Mouse (Mus musculus) heart, adult 2 months (tissue): ENCODE data around the gene Prnp. TPM values are rescaled to one million over a fixed set of nuclear protein-coding genes. Genes with fewer than 3 reads are reported as not detected.

Source experiments
- DNase-seq, 2 experiments: peaks; one replicate each; pipeline ENCODE4 v3.0.0; 2021
- H3K27ac ChIP-seq: fragments of 200-600 bp; 2 replicates; pipeline ENCODE4 v1.8.1; 2022
- H3K27me3 ChIP-seq: fragments of 200-500 bp; 2 replicates; pipeline ENCODE4 v1.6.1; 2012; ENCODE audit warnings: mild to moderate bottlenecking, low read length, inconsistent platforms, mixed read lengths; ENCODE audit not compliant: control insufficient read depth, insufficient read depth
- H3K36me3 ChIP-seq: fragments of 200-500 bp; 2 replicates; pipeline ENCODE4 v1.6.1; 2012; ENCODE audit warnings: low read length, inconsistent platforms; ENCODE audit not compliant: control insufficient read depth, insufficient read depth
- H3K4me1 ChIP-seq: fragments of 200-500 bp; 2 replicates; pipeline ENCODE4 v1.6.1; 2011; ENCODE audit warnings: low read length; ENCODE audit not compliant: control insufficient read depth, insufficient read depth
- H3K4me3 ChIP-seq: fragments of 200-600 bp; 2 replicates; pipeline ENCODE4 v1.8.1; 2022
- H3K79me2 ChIP-seq: fragments of 200-500 bp; replicated peaks from 2 replicates; pipeline ENCODE4 v1.6.1; 2012; ENCODE audit warnings: mild to moderate bottlenecking, inconsistent platforms, low read length, moderate library complexity, mixed read lengths; ENCODE audit not compliant: control insufficient read depth, insufficient read depth
- H3K9ac ChIP-seq: fragments of 200-500 bp; 2 replicates; pipeline ENCODE4 v1.6.1; 2012; ENCODE audit warnings: low read depth, mild to moderate bottlenecking, control low read depth, inconsistent platforms, low read length, mixed read lengths
- CTCF ChIP-seq: fragments of 200-600 bp; IDR thresholded peaks from 2 replicates; pipeline ENCODE4 v1.8.1; 2022; ENCODE audit warnings: antibody characterized with exemption, mild to moderate bottlenecking, moderate library complexity
- EP300 ChIP-seq: fragments of 200-500 bp; IDR thresholded peaks from 2 replicates; pipeline ENCODE4 v1.6.1; 2011; ENCODE audit warnings: low read depth, low read length, control low read depth; ENCODE audit not compliant: insufficient read depth
- POLR2A ChIP-seq: fragments of 200-500 bp; IDR thresholded peaks from 2 replicates; pipeline ENCODE4 v1.6.1; 2011; ENCODE audit warnings: mild to moderate bottlenecking, low read depth, low read length, control low read depth; ENCODE audit not compliant: insufficient read depth
- WGBS: fragments of 180-500 bp; shearing (Covaris S2); methylation state at CpG from one replicate; pipeline ENCODE4 v1.1.7; 2018; 5-methylcytosine and 5-hydroxymethylcytosine counted together
- intact Hi-C: fragments of 180-260 bp; cut with DNase I; formaldehyde crosslinking; loops from one replicate; pipeline ENCODE4 v1.15.1; 2025
- polyA plus RNA-seq: library from polyadenylated mRNA; depleted of rRNA; stranded (reverse); fragments of >200 nt; gene quantifications from 2 replicates; pipeline ENCODE4 v1.2.3, GENCODE M21; 2012
- total RNA-seq, 2 experiments: library from RNA; stranded (reverse); gene quantifications; 2 replicates each; pipeline ENCODE4 v1.2.3; 2021

Gene Prnp
- total and polyA plus RNA-seq, 3 experiments, result 101 to 129 (median 109) TPM

DNA sequence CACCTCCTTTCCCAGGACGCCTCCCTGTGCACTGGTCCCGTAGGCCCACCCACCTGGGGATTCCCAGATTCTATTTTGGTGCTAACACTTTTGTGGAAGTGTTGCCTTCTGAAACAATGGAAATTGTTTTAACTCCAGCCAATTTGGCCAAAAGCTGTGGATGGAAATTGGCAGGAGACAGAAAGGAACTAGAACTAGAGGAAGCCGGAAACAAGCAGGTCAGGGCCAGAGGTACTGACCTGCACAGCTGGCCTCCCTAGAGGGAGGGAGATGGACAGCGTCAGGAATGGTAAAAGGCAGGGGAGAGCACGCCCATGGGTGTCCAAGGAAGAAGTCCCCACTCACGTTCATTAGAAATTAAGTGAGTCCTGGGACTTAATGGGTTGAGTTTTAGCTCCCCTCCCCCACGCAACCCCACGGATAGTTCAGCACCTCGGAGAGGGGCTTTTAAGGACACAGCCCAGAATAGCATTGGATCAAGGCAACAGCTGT is 48.0 kb downstream of the Prnp start:
- H3K4me1 ChIP-seq, result peaks cover 12% of the 10 kb centered on the region
- peak; percentile 24 to 59 for DNase-seq
- H3K27ac ChIP-seq, result no peak overlapping the region
- no peaks in the 10 kb centered on the region for H3K27me3 ChIP-seq
- no peaks in the 10 kb centered on the region for H3K79me2 ChIP-seq
- WGBS, result 17% methylated on average over 9 of the region's 9 CpGs
- no peak overlapping the region for H3K9ac ChIP-seq
- intact Hi-C loops, result loop anchor here (2.0 kb wide), 1 partner anchor 21 kb away; no protein-coding TSS in a partner anchor
- no peak overlapping the region for H3K4me3 ChIP-seq
- H3K36me3 ChIP-seq, result no peaks in the 10 kb centered on the region
- TF ChIP-seq EP300, result peak; percentile 68
- 0 out of 2 replicates have a peak, but pooled peaks have one; percentile 18 for TF ChIP-seq POLR2A
- TF ChIP-seq CTCF, result no peak

DNA sequence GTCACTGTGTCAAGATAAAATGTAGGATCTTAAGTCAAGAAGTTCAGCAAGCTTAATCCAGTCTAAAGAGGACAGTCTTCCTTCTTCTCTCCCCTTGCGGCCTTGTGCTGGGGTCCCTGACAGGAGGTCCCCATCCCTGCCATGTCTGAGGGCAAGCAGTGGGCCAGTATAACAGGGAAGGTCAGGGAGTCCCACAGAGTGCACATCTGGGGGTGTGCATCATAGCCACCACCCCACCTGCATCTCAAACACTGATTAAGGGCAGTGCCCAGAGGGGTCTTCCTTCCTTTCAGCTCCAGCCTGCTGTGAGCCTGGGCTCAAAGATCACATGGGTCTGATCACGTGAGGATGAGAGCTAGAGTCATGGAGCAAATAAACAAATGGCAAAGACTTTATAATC is 51.9 kb downstream of the Prnp start:
- no peak overlapping the region for H3K27ac ChIP-seq
- no peak overlapping the region for H3K4me3 ChIP-seq
- no peaks in the 10 kb centered on the region for H3K79me2 ChIP-seq
- no peaks in the 10 kb centered on the region for H3K27me3 ChIP-seq
- 69% methylated on average over 2 of the region's 2 CpGs for WGBS
- peaks cover 9% of the 10 kb centered on the region for H3K4me1 ChIP-seq
- intact Hi-C loops, result no loop called here
- H3K9ac ChIP-seq, result no peak overlapping the region
- H3K36me3 ChIP-seq, result no peaks in the 10 kb centered on the region
- TF ChIP-seq CTCF (no peak), POLR2A (no peak), EP300 (no peak)
- no peak for DNase-seq

DNA sequence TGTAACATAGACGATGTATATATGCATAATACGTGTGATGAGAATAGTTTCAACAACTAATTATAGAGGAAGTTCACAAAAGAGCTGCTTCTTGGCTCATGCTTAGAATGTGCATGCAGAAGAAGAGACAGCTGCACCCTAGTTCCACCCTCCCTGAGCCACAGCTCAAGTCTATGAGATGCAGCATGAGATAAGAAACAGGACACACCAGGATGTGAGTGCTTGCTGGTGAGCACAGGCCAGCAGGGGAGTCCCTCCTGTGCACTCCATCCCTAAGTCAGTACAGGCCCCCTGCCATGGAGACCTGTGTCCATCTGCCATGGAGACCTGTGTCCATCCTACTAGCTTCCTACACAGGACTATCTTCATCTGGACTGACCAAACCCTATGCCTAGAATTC is 60.9 kb downstream of the Prnp start:
- TF ChIP-seq POLR2A, result no peak
- no peak for TF ChIP-seq CTCF
- H3K79me2 ChIP-seq, result no peaks in the 10 kb centered on the region
- intact Hi-C loops, result no loop called here
- no peak for DNase-seq
- WGBS, result 72% methylated on average over 2 of the region's 2 CpGs
- H3K36me3 ChIP-seq, result no peaks in the 10 kb centered on the region
- H3K27ac ChIP-seq, result no peak overlapping the region
- H3K4me3 ChIP-seq, result no peak overlapping the region
- no peak overlapping the region for H3K9ac ChIP-seq
- no peaks in the 10 kb centered on the region for H3K27me3 ChIP-seq
- H3K4me1 ChIP-seq, result no peaks in the 10 kb centered on the region

DNA sequence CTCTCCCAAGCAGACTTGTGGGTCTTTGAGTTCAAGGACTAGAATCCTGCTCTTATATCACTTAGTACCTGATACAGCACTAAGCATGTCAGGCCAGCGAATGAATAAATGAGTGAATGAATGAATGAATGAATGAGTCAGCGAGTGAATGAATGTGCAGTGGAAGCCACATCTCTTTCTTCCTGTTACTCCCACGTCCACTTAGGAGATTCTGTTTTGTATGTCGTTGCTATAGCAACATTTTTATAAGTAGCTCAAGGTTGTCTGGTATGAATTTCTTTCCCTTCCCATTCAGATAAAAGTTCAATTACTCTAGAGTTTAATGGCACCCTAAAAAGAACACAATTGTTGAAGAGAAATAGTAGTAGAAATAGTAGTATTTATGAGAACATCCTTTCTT is 61.4 kb downstream of the Prnp start:
- Histone ChIP-seq H3K36me3 (no peaks in the 10 kb centered on the region), H3K4me3 (no peak overlapping the region), H3K27ac (no peak overlapping the region), H3K27me3 (no peaks in the 10 kb centered on the region), H3K9ac (no peak overlapping the region), H3K79me2 (no peaks in the 10 kb centered on the region), H3K4me1 (no peaks in the 10 kb centered on the region)
- intact Hi-C loops, result no loop called here
- DNase-seq, result no peak
- WGBS, result 52% methylated on average over 4 of the region's 4 CpGs
- TF ChIP-seq CTCF, result no peak
- TF ChIP-seq POLR2A, result no peak
- TF ChIP-seq EP300, result no peak

DNA sequence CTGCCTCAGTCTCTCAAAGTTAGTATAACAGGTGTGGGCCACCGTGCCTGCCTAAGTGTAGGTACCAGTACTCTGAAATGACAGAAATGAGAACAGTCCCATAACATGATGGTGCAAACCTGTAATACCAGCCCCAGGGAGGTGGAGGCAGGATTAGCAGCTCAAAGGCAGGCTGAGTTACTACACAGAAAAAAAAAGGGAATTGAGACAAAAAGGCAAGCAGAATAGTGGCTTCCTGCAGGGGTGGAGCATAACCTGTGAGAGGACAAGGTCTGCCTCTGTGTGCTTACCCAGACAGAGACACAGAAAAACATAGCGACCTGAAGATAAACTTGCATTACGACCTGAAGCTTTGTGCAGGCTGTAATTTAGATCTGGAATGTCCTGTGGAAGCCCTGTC is 66.9 kb downstream of the Prnp start:
- TF ChIP-seq POLR2A (no peak), EP300 (no peak), CTCF (no peak)
- Histone ChIP-seq H3K79me2 (no peaks in the 10 kb centered on the region), H3K4me1 (no peaks in the 10 kb centered on the region; the same call in 1 of the 2 replicates), H3K36me3 (no peaks in the 10 kb centered on the region), H3K9ac (no peak overlapping the region), H3K4me3 (no peak overlapping the region), H3K27ac (no peak overlapping the region), H3K27me3 (no peaks in the 10 kb centered on the region)
- WGBS, result 83% methylated on average over 3 of the region's 3 CpGs
- intact Hi-C loops, result no loop called here
- DNase-seq, result no peak

DNA sequence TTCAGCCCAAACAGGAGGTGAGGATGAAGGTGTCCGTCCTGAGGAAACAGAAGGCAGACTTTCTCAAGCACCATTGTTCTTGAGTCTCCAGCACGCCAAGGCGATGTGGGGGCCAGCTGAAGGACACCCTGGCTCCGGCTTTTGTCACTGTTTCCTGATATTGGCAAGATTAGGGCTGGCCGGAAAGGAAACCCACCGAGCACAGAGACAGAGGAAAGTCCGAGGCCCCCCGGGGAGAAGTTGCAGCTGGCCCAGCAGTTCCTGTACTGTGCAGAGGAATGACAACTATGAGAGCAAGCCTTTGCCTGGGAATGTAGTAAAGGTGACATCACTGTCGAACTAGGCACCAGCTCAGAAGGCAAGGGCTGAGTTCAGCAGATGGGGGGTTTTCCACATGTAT is 71.1 kb downstream of the Prnp start:
- Histone ChIP-seq H3K27ac (no peak overlapping the region), H3K79me2 (no peaks in the 10 kb centered on the region), H3K4me3 (no peak overlapping the region), H3K27me3 (no peaks in the 10 kb centered on the region), H3K36me3 (no peaks in the 10 kb centered on the region), H3K4me1 (no peaks in the 10 kb centered on the region; the same call in 1 of the 2 replicates), H3K9ac (no peak overlapping the region)
- 13% methylated on average over 9 of the region's 9 CpGs for WGBS
- DNase-seq, result peak in 1 of 2 experiments; percentile 60
- TF ChIP-seq POLR2A, result no peak
- TF ChIP-seq EP300, result no peak
- no peak for TF ChIP-seq CTCF
- intact Hi-C loops, result loop anchor here (5.0 kb wide), 1 partner anchor 81 kb away; no protein-coding TSS in a partner anchor
